Mouse (Mus musculus) erythroblast, embryonic 14.5 days (primary cell): ENCODE results near the gene Hlf.

Experiments used
- GATA1 ChIP-seq: IDR thresholded peaks from 2 replicates; pipeline ENCODE4 v1.6.1; 2012; ENCODE audit warnings: low read length, inconsistent platforms, mixed read lengths
- TAL1 ChIP-seq: IDR thresholded peaks from 3 replicates; pipeline ENCODE4 v1.6.1; 2012; ENCODE audit warnings: low read length, inconsistent platforms, mixed read lengths

- TF ChIP-seq TAL1 (no peak), GATA1 (no peak)
Measured at GRCm38 (mm10) chr11:90352696-90353095, 38.0 kb downstream of the Hlf start.
